In the genomic region with DNA sequence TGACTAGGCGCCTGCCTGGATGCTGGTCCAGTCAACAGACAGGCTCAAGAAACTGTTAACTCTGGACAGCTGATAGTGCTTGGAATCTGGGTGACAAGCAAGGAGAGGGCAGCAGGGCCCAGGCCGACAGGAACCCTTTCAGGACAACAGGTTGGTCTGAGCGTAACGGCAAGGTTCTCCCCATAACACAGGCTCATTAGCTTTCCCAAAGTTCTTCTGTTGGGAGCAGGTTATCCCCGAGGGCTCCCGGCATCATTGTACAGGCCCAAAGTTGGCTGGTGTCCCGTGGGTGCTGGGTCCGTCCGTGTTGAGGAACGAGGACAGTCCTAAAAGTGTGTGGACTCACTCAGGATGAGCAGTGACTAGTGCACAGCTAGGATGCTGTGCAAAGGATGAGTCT, we compare ENCODE assay signal across 8 mouse cellular contexts. TPM values are rescaled to one million over a fixed set of nuclear protein-coding genes. Genes with fewer than 3 reads are reported as not detected.
DNase-seq lines count a peak whose midpoint lies in the region; ATAC-seq and TF ChIP-seq lines count a peak whose summit lies in the region.

No protein-coding gene starts in this region.

- no peak overlapping the region for H3ac ChIP-seq in myocyte (ENCODE audit: control insufficient read depth, insufficient read length)

- H3K27me3 ChIP-seq in heart, postnatal 0 days (ENCODE audit: control insufficient read depth, insufficient read depth, low read length): no peaks in the 10 kb centered on the region
- H3K27me3 ChIP-seq in embryonic facial prominence, embryonic 12.5 days: peaks cover 24% of the 10 kb centered on the region
- 0 out of 2 replicates have a peak, but pooled peaks cover 2% of the 10 kb centered on the region for H3K27me3 ChIP-seq in intestine, embryonic 14.5 days (replicated peaks; ENCODE audit: control insufficient read depth, insufficient read depth, low read length)
- no peaks in the 10 kb centered on the region for H3K27me3 ChIP-seq in myocyte (ENCODE audit: control insufficient read depth, insufficient read depth, insufficient read length)

- no peak for ATAC-seq in heart, postnatal 0 days (ENCODE audit: insufficient read depth, low read depth)
- no peak for ATAC-seq in embryonic facial prominence, embryonic 12.5 days (ENCODE audit: insufficient number of reproducible peaks, insufficient read depth, low FRiP score, low TSS enrichment)
- no peak for ATAC-seq in intestine, embryonic 14.5 days (replicated peaks; ENCODE audit: low FRiP score, low TSS enrichment, low read depth)
- no peak for ATAC-seq in cerebellum, adult (ENCODE audit: insufficient number of reproducible peaks, low FRiP score, low TSS enrichment)

- DNase-seq in heart, postnatal 0 days (ENCODE audit: low spot score): no peak
- DNase-seq in heart, postnatal 36 days: no peak
- DNase-seq in intestine, embryonic 14.5 days (ENCODE audit: low spot score): peak; percentile 66
- DNase-seq in layer of hippocampus, adult 2 months (ENCODE audit: low spot score in 2 of 2): no peak
- no peak for DNase-seq in thymus, postnatal 25 days

- peaks cover 37% of the 10 kb centered on the region for H3K4me1 ChIP-seq in heart, postnatal 0 days (ENCODE audit: control insufficient read depth, insufficient read depth)
- peaks cover 18% of the 10 kb centered on the region for H3K4me1 ChIP-seq in embryonic facial prominence, embryonic 12.5 days
- peaks cover 20% of the 10 kb centered on the region for H3K4me1 ChIP-seq in intestine, embryonic 14.5 days (replicated peaks; ENCODE audit: control insufficient read depth, insufficient read depth, low read length)

- peak overlapping the region; percentile 52; the same call in 1 of the 2 replicates for H3K27ac ChIP-seq in heart, postnatal 0 days (ENCODE audit: low read depth)
- no peak overlapping the region for H3K27ac ChIP-seq in embryonic facial prominence, embryonic 12.5 days
- H3K27ac ChIP-seq in intestine, embryonic 14.5 days (ENCODE audit: low read depth): peak overlapping the region; percentile 48; the same call in 1 of the 2 replicates
- no peak overlapping the region for H3K27ac ChIP-seq in layer of hippocampus, adult 2 months

- no peaks in the 10 kb centered on the region for H3K9me3 ChIP-seq in heart, postnatal 0 days (replicated peaks; ENCODE audit: control insufficient read depth, low read length)
- H3K9me3 ChIP-seq in embryonic facial prominence, embryonic 12.5 days: no peaks in the 10 kb centered on the region
- H3K9me3 ChIP-seq in intestine, embryonic 14.5 days (ENCODE audit: control insufficient read depth, low read length): no peaks in the 10 kb centered on the region

- no peaks in the 10 kb centered on the region; the same call in 1 of the 2 replicates for H3K36me3 ChIP-seq in heart, postnatal 0 days (replicated peaks; ENCODE audit: control insufficient read depth, insufficient read depth, low read length)
- H3K36me3 ChIP-seq in embryonic facial prominence, embryonic 12.5 days: peaks cover 9% of the 10 kb centered on the region; the same call in 1 of the 2 replicates
- H3K36me3 ChIP-seq in intestine, embryonic 14.5 days (ENCODE audit: control insufficient read depth, insufficient read depth, low read length): no peaks in the 10 kb centered on the region
- H3K36me3 ChIP-seq in myocyte (ENCODE audit: control insufficient read depth, insufficient read depth): no peaks in the 10 kb centered on the region

- H3K79me2 ChIP-seq in myocyte (ENCODE audit: control insufficient read depth, insufficient read depth): no peaks in the 10 kb centered on the region

- H3K9ac ChIP-seq in heart, postnatal 0 days (replicated peaks; ENCODE audit: low read depth, low read length): peak overlapping the region; percentile 39; the same call in 1 of the 2 replicates
- peak overlapping the region; percentile 64 for H3K9ac ChIP-seq in embryonic facial prominence, embryonic 12.5 days
- peak overlapping the region; percentile 61 for H3K9ac ChIP-seq in intestine, embryonic 14.5 days (ENCODE audit: low read length)

- peak overlapping the region; percentile 55 for H3K4me3 ChIP-seq in heart, postnatal 0 days (ENCODE audit: low read depth, low read length)
- peak overlapping the region; percentile 48 for H3K4me3 ChIP-seq in embryonic facial prominence, embryonic 12.5 days
- H3K4me3 ChIP-seq in intestine, embryonic 14.5 days (ENCODE audit: low read depth, low read length): peak overlapping the region; percentile 64
- peak overlapping the region; percentile 26 for H3K4me3 ChIP-seq in myocyte
- no peak overlapping the region for H3K4me3 ChIP-seq in layer of hippocampus, adult 2 months

- no peak for TF ChIP-seq EP300 in heart, postnatal 0 days (IDR thresholded peaks at IDR 0.05; ENCODE audit: low read depth)

- intact Hi-C loops in heart, postnatal 36 days (cut with DNase I): loop anchor here (5.0 kb wide), 1 partner anchor 37 kb away; no protein-coding TSS in a partner anchor

- TF ChIP-seq POLR2A in myocyte (IDR thresholded peaks at IDR 0.05; ENCODE audit: insufficient read length, low read depth): no peak

- no peak for TF ChIP-seq CTCF in heart, postnatal 0 days (IDR thresholded peaks at IDR 0.05; ENCODE audit: low read depth)
- no peak for TF ChIP-seq CTCF in layer of hippocampus, adult 2 months (conservative IDR thresholded peaks at IDR 0.05)

- WGBS in heart, postnatal 0 days: 11% methylated on average over 10 of the region's 10 CpGs
- 11% methylated on average over 10 of the region's 10 CpGs for WGBS in embryonic facial prominence, embryonic 12.5 days
- 28% methylated on average over 10 of the region's 10 CpGs for WGBS in intestine, embryonic 14.5 days

- H3K4me2 ChIP-seq in heart, postnatal 0 days (ENCODE audit: low read depth, low read length): peak overlapping the region; percentile 77
- peak overlapping the region; percentile 58 for H3K4me2 ChIP-seq in embryonic facial prominence, embryonic 12.5 days (replicated peaks)
- peak overlapping the region; percentile 54 for H3K4me2 ChIP-seq in intestine, embryonic 14.5 days (ENCODE audit: low read length)
- H3K4me2 ChIP-seq in myocyte (ENCODE audit: low read depth): peak overlapping the region; percentile 79

TF ChIP-seq in myocyte, 11 proteins besides CTCF, POLR2A, EP300 and RAD21:
- TF ChIP-seq TCF3 (IDR thresholded peaks at IDR 0.05; ENCODE audit: insufficient read length, low read depth): no peak
- TF ChIP-seq MYOD1 (IDR thresholded peaks at IDR 0.05; ENCODE audit: control insufficient read depth in 1 of 3, insufficient read length in 2 of 3, low read depth in 2 of 3): no peak
- no peak for TF ChIP-seq TCF12 (IDR thresholded peaks at IDR 0.05; ENCODE audit: insufficient read depth, poor library complexity, severe bottlenecking)
- no peak for TF ChIP-seq SRF (IDR thresholded peaks at IDR 0.05; ENCODE audit: control insufficient read depth, insufficient read length, low read depth)
- TF ChIP-seq MAX (IDR thresholded peaks at IDR 0.05; ENCODE audit: low read depth): no peak
- no peak for TF ChIP-seq POLR2AphosphoS2 (IDR thresholded peaks at IDR 0.05; ENCODE audit: insufficient read length, low read depth)
- TF ChIP-seq REST (IDR thresholded peaks at IDR 0.05; ENCODE audit: insufficient read depth, insufficient read length): no peak
- TF ChIP-seq E2F4 (IDR thresholded peaks at IDR 0.05; ENCODE audit: insufficient read depth): no peak
- TF ChIP-seq CEBPB (IDR thresholded peaks at IDR 0.05; ENCODE audit: insufficient read depth, poor library complexity, severe bottlenecking): no peak
- TF ChIP-seq USF1 (IDR thresholded peaks at IDR 0.05; ENCODE audit: low read depth): no peak
- no peak for TF ChIP-seq MYOG (IDR thresholded peaks at IDR 0.05; ENCODE audit: control insufficient read depth in 1 of 3, insufficient read depth in 1 of 3, insufficient read length in 2 of 3, low read depth in 2 of 3)

RNA-seq across cellular contexts. Expression of a gene that starts 1.6 kb away (rescaled TPM):
- 153 and 260 TPM in 2 replicates for total RNA-seq in heart, postnatal 0 days (2014; rRNA removed; ENCODE audit: low replicate concordance)
- 15.6 and 17.0 TPM in 2 replicates for polyA plus RNA-seq in heart, postnatal 0 days (2015; fragmentation: Nextera tagmentation; extraction: Ambion mirVana)
- total RNA-seq in heart, postnatal 36 days (2021): 1 to 10 TPM; 1.3 to 1.9 TPM
- polyA plus RNA-seq in embryonic facial prominence, embryonic 12.5 days (2016; fragmentation: Nextera tagmentation; extraction: Ambion mirVana): 46.2 and 46.9 TPM in 2 replicates
- 62.9 and 64.0 TPM in 2 replicates for polyA plus RNA-seq in intestine, embryonic 14.5 days (2014; fragmentation: Nextera tagmentation; extraction: Ambion mirVana)
- polyA plus RNA-seq in myocyte (2012; fragmentation: generic; extraction: Trizol): 9.7 TPM
- total RNA-seq in layer of hippocampus, adult 2 months (2021): 1 to 10 TPM; 1.6 to 1.9 TPM

RNA-seq across cellular contexts. Expression of a gene that starts 17.2 kb away (rescaled TPM):
- total RNA-seq in heart, postnatal 0 days (2014; rRNA removed; ENCODE audit: low replicate concordance): 0.43 and 1.5 TPM in 2 replicates
- polyA plus RNA-seq in heart, postnatal 0 days (2015; fragmentation: Nextera tagmentation; extraction: Ambion mirVana): 1.3 and 1.6 TPM in 2 replicates
- 1 to 10 TPM in 1 of 2 experiments, under 1 TPM in 1; 0.79 to 1.6 TPM for total RNA-seq in heart, postnatal 36 days (2021)
- polyA plus RNA-seq in embryonic facial prominence, embryonic 12.5 days (2016; fragmentation: Nextera tagmentation; extraction: Ambion mirVana): 7.2 and 7.5 TPM in 2 replicates
- 5.9 and 7.0 TPM in 2 replicates for polyA plus RNA-seq in intestine, embryonic 14.5 days (2014; fragmentation: Nextera tagmentation; extraction: Ambion mirVana)
- 1.8 TPM for polyA plus RNA-seq in myocyte (2012; fragmentation: generic; extraction: Trizol)
- total RNA-seq in layer of hippocampus, adult 2 months (2021): 1 to 10 TPM; 8.4 to 8.7 TPM

RNA-seq across cellular contexts. Expression of a gene that starts 41.3 kb away (rescaled TPM):
- total RNA-seq in heart, postnatal 0 days (2014; rRNA removed; ENCODE audit: low replicate concordance): 51.9 and 52.8 TPM in 2 replicates
- 42.0 and 46.7 TPM in 2 replicates for polyA plus RNA-seq in heart, postnatal 0 days (2015; fragmentation: Nextera tagmentation; extraction: Ambion mirVana)
- 10 to 100 TPM; 57.9 to 64.8 TPM for total RNA-seq in heart, postnatal 36 days (2021)
- 159 and 160 TPM in 2 replicates for polyA plus RNA-seq in embryonic facial prominence, embryonic 12.5 days (2016; fragmentation: Nextera tagmentation; extraction: Ambion mirVana)
- polyA plus RNA-seq in intestine, embryonic 14.5 days (2014; fragmentation: Nextera tagmentation; extraction: Ambion mirVana): 68.7 and 70.2 TPM in 2 replicates
- polyA plus RNA-seq in myocyte (2012; fragmentation: generic; extraction: Trizol): 79.5 TPM
- total RNA-seq in layer of hippocampus, adult 2 months (2021): 100 to 1,000 TPM; 133 to 136 TPM

Comparison
In these comparisons a context has a peak if more than half of its experiments do, and no peak if none do; other contexts are left out.
1. H3K27ac ChIP-seq: peak in heart, postnatal 0 days (single experiment) and intestine, embryonic 14.5 days (single experiment); none in embryonic facial prominence, embryonic 12.5 days (single experiment) and layer of hippocampus, adult 2 months (single experiment).
2. Peak in every context shown above with its lines, with median percentiles within 50 percentile points of each other: H3K4me2 ChIP-seq and H3K9ac ChIP-seq.